Mouse (Mus musculus): ENCODE results near the gene Arfgef3. TPM values are rescaled to one million over a fixed set of nuclear protein-coding genes. Genes with fewer than 3 reads are reported as not detected.

The Arfgef3 gene
- polyA plus RNA-seq, 1 experiment from 2014 or later, result 1.2 TPM

GRCm38 (mm10) chr10:18708641-18709040, 35.1 kb downstream of the Arfgef3 start:
- Histone ChIP-seq H3K4me3 (ENCODE audit: inconsistent target) (no peak overlapping the region), H3K27ac (no peak overlapping the region), H3K36me3 (ENCODE audit: inconsistent target) (no peaks in the 10 kb centered on the region), H3K79me2 (ENCODE audit: inconsistent target) (no peaks in the 10 kb centered on the region)
- 100% methylated on average over 1 of the region's 1 CpGs for whole genome bisulfite sequencing (ENCODE audit: missing documents)

- Histone ChIP-seq H3K27ac (no peak overlapping the region), H3K4me3 (ENCODE audit: inconsistent target) (no peak overlapping the region), H3K36me3 (ENCODE audit: inconsistent target) (no peaks in the 10 kb centered on the region), H3K79me2 (ENCODE audit: inconsistent target) (no peaks in the 10 kb centered on the region)
- WGBS (ENCODE audit: missing documents), result 91% methylated on average over 4 of the region's 4 CpGs
These were observed 39.2 kb downstream of the Arfgef3 start for GRCm38 (mm10) chr10:18704393-18705120.

- Histone ChIP-seq H3K36me3 (ENCODE audit: inconsistent target) (no peaks in the 10 kb centered on the region), H3K27ac (no peak overlapping the region), H3K4me3 (ENCODE audit: inconsistent target) (no peak overlapping the region), H3K79me2 (ENCODE audit: inconsistent target) (no peaks in the 10 kb centered on the region)
These were observed 42.2 kb downstream of the Arfgef3 start for GRCm38 (mm10) chr10:18701517-18701916.

GRCm38 (mm10) chr10:18700117-18700516, 43.6 kb downstream of the Arfgef3 start:
- Histone ChIP-seq H3K79me2 (ENCODE audit: inconsistent target) (no peaks in the 10 kb centered on the region), H3K27ac (no peak overlapping the region), H3K4me3 (ENCODE audit: inconsistent target) (no peak overlapping the region), H3K36me3 (ENCODE audit: inconsistent target) (no peaks in the 10 kb centered on the region)
- WGBS (ENCODE audit: missing documents), result 63% methylated on average over 2 of the region's 2 CpGs

GRCm38 (mm10) chr10:18699151-18699550, 44.6 kb downstream of the Arfgef3 start:
- WGBS (ENCODE audit: missing documents), result 92% methylated on average over 2 of the region's 2 CpGs
- Histone ChIP-seq H3K36me3 (ENCODE audit: inconsistent target) (no peaks in the 10 kb centered on the region), H3K27ac (no peak overlapping the region), H3K79me2 (ENCODE audit: inconsistent target) (no peaks in the 10 kb centered on the region), H3K4me3 (ENCODE audit: inconsistent target) (no peak overlapping the region)

- Histone ChIP-seq H3K36me3 (ENCODE audit: inconsistent target) (no peaks in the 10 kb centered on the region), H3K4me3 (ENCODE audit: inconsistent target) (no peak overlapping the region), H3K79me2 (ENCODE audit: inconsistent target) (no peaks in the 10 kb centered on the region), H3K27ac (no peak overlapping the region)
- WGBS (ENCODE audit: missing documents), result 93% methylated on average over 6 of the region's 6 CpGs
These were observed 47.3 kb downstream of the Arfgef3 start for GRCm38 (mm10) chr10:18696461-18696860.

GRCm38 (mm10) chr10:18688234-18688633, 55.5 kb downstream of the Arfgef3 start:
- H3K27ac ChIP-seq, result no peak overlapping the region
- H3K36me3 ChIP-seq (ENCODE audit: inconsistent target), result no peaks in the 10 kb centered on the region
- 69% methylated on average over 2 of the region's 2 CpGs for WGBS (ENCODE audit: missing documents)
- no peak overlapping the region for H3K4me3 ChIP-seq (ENCODE audit: inconsistent target)
- no peaks in the 10 kb centered on the region for H3K79me2 ChIP-seq (ENCODE audit: inconsistent target)

- Histone ChIP-seq H3K27ac (no peak overlapping the region), H3K36me3 (ENCODE audit: inconsistent target) (no peaks in the 10 kb centered on the region), H3K79me2 (ENCODE audit: inconsistent target) (no peaks in the 10 kb centered on the region), H3K4me3 (ENCODE audit: inconsistent target) (no peak overlapping the region)
- 91% methylated on average over 2 of the region's 2 CpGs for WGBS (ENCODE audit: missing documents)
These were observed 62.3 kb downstream of the Arfgef3 start for GRCm38 (mm10) chr10:18681385-18681954.

GRCm38 (mm10) chr10:18680661-18681384, 62.9 kb downstream of the Arfgef3 start:
- Histone ChIP-seq H3K4me3 (ENCODE audit: inconsistent target) (no peak overlapping the region), H3K36me3 (ENCODE audit: inconsistent target) (no peaks in the 10 kb centered on the region), H3K79me2 (ENCODE audit: inconsistent target) (no peaks in the 10 kb centered on the region), H3K27ac (no peak overlapping the region)
- 74% methylated on average over 3 of the region's 3 CpGs for WGBS (ENCODE audit: missing documents)

- Histone ChIP-seq H3K79me2 (ENCODE audit: inconsistent target) (no peaks in the 10 kb centered on the region), H3K27ac (no peak overlapping the region), H3K4me3 (ENCODE audit: inconsistent target) (no peak overlapping the region), H3K36me3 (ENCODE audit: inconsistent target) (no peaks in the 10 kb centered on the region)
- WGBS (ENCODE audit: missing documents), result 25% methylated on average over 4 of the region's 4 CpGs
These were observed 64.9 kb downstream of the Arfgef3 start for GRCm38 (mm10) chr10:18678836-18679235.

GRCm38 (mm10) chr10:18664794-18665193, 79.0 kb downstream of the Arfgef3 start:
- WGBS (ENCODE audit: missing documents), result 97% methylated on average over 11 of the region's 11 CpGs
- H3K36me3 ChIP-seq (ENCODE audit: inconsistent target), result no peaks in the 10 kb centered on the region
- no peaks in the 10 kb centered on the region for H3K79me2 ChIP-seq (ENCODE audit: inconsistent target)
- no peak overlapping the region for H3K4me3 ChIP-seq (ENCODE audit: inconsistent target)
- no peak overlapping the region for H3K27ac ChIP-seq

- H3K27ac ChIP-seq, result no peak overlapping the region
- WGBS (ENCODE audit: missing documents), result 88% methylated on average over 2 of the region's 2 CpGs
These were observed 79.7 kb downstream of the Arfgef3 start for GRCm38 (mm10) chr10:18664016-18664415.

GRCm38 (mm10) chr10:18661606-18662220, 82.0 kb downstream of the Arfgef3 start:
- Histone ChIP-seq H3K27ac (no peak overlapping the region), H3K4me3 (ENCODE audit: inconsistent target) (no peak overlapping the region), H3K79me2 (ENCODE audit: inconsistent target) (no peaks in the 10 kb centered on the region), H3K36me3 (ENCODE audit: inconsistent target) (no peaks in the 10 kb centered on the region)
- WGBS (ENCODE audit: missing documents), result 86% methylated on average over 1 of the region's 1 CpGs

More at GRCm38 (mm10) chr10:18664016-18664415, 79.7 kb downstream of the Arfgef3 start:
- Histone ChIP-seq H3K4me3 (ENCODE audit: inconsistent target) (no peak overlapping the region), H3K36me3 (ENCODE audit: inconsistent target) (no peaks in the 10 kb centered on the region), H3K79me2 (ENCODE audit: inconsistent target) (no peaks in the 10 kb centered on the region)

- H3K4me3 ChIP-seq (ENCODE audit: inconsistent target), result no peak overlapping the region
- WGBS (ENCODE audit: missing documents), result 96% methylated on average over 2 of the region's 2 CpGs
- no peak overlapping the region for H3K27ac ChIP-seq
- H3K36me3 ChIP-seq (ENCODE audit: inconsistent target), result no peaks in the 10 kb centered on the region
- no peaks in the 10 kb centered on the region for H3K79me2 ChIP-seq (ENCODE audit: inconsistent target)
These were observed 82.8 kb downstream of the Arfgef3 start for GRCm38 (mm10) chr10:18660998-18661397.

GRCm38 (mm10) chr10:18657588-18657987, 86.2 kb downstream of the Arfgef3 start:
- no peaks in the 10 kb centered on the region for H3K79me2 ChIP-seq (ENCODE audit: inconsistent target)
- H3K4me3 ChIP-seq (ENCODE audit: inconsistent target), result no peak overlapping the region
- no peak overlapping the region for H3K27ac ChIP-seq
- 100% methylated on average over 1 of the region's 1 CpGs for WGBS (ENCODE audit: missing documents)
- no peaks in the 10 kb centered on the region for H3K36me3 ChIP-seq (ENCODE audit: inconsistent target)
